Mouse (Mus musculus) right cerebral cortex, adult 18-20 months (tissue): Measurements from ENCODE around the gene Hcfc2.

Experiments
- DNase-seq: peaks from one replicate; pipeline ENCODE4 v3.0.0; 2022; ENCODE audit warnings: mixed read lengths

Hcfc2 gene

GRCm38 (mm10) chr10:82777075-82777474 is 81.1 kb downstream of the Hcfc2 start:
- DNase-seq, result no peak

DNA sequence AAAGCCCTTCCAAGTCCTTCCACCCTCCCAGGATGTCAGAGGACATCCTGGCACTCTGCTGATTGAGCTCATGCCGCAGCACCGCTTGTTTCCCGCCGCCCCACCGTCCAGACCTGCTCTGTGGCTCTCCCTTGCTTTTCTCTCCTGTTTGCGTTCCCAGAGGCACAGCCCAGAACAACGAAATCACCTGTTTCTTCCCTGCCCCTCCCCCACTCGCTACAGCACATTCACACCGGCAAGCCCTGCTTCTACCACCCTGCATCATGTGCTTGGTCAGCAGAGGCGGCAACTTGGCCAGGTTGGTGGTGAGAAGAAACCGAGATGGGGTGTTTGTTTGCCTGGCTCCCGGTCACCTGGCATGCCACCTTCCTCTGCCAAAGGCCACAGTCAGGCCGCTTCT is 81.9 kb downstream of the Hcfc2 start:
- no peak for DNase-seq

DNA sequence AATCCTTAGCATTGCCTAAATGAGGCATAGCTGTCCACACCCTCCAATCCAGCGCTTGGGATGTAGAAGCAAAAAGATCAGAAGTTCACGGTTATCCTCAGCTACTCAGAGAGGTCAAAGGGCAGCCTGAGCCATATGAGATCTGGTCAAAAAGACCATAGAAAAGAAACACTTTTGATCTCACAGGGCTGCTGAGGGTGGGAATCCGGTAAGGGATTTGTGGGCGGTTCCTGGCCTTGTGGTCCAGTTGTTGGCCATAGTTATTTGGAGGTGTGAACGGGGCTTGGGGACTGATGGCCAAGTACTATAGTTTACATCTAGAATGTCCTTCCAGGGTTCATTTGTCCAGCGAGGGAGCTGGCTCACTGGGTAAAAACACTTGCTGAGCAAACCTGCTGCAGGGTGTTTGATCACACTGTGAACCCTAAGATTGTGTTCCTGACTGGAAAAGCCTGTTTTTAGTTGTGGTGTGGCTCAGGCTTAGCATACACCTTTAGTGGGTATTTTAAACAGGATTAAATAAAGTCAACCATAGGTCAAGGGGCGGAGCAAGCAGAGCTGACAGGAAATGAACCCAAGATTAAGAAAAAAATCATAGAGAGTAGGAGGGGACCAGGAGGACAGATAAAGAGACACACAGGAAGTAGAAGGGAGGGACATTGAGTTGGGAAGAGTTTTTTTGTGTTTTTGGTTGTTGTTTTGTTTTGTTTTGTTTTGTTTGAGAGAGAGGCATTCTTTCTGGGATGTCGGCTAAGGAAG is 83.0 kb downstream of the Hcfc2 start:
- DNase-seq, result no peak

GRCm38 (mm10) chr10:82779831-82780230 is 83.9 kb downstream of the Hcfc2 start:
- DNase-seq, result no peak

- no peak for DNase-seq
Observed at GRCm38 (mm10) chr10:82780322-82780721, 84.4 kb downstream of the Hcfc2 start.

- DNase-seq, result no peak
Observed at GRCm38 (mm10) chr10:82780816-82781215, 84.9 kb downstream of the Hcfc2 start.

DNA sequence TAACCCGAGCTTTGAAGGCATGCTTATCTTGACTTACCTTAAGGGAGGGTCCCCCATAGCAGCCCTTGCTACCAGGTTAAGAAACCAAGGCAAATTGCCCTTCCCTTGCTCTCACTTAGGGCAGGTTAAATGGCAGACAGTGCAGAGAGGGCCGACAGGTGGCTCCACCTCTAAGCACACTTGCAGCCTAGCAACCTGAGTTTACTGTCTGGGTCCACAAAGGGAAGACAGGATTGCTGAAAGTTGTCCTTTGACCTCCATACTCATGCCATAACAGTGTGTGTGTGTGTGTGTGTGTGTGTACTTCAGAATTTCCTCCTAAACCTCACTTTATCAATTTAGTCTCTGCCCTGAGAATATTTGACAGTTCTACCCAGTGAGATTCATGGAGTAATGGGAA is 86.5 kb downstream of the Hcfc2 start:
- no peak for DNase-seq

- no peak for DNase-seq
Observed at GRCm38 (mm10) chr10:82789181-82789580, 93.2 kb downstream of the Hcfc2 start.

DNA sequence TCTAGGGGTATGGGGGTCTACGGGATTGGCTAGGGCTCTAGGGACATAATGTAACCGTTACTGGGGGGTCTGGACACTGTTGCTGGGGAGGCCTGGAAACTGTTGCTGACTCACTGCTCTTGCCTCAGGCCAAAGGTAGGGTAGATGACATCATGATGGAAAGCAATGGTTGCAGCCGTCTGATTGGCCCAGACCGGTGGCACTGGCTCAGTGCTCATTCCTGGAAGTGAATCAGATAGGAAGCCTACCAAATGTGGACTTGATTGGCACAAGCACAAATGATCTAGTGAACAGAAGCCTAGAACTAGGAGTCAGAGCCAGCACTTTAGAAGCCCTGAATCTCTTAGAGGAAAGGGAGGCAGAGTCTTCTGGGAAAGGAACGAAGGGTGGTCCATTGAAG is 94.5 kb downstream of the Hcfc2 start:
- DNase-seq, result no peak

DNA sequence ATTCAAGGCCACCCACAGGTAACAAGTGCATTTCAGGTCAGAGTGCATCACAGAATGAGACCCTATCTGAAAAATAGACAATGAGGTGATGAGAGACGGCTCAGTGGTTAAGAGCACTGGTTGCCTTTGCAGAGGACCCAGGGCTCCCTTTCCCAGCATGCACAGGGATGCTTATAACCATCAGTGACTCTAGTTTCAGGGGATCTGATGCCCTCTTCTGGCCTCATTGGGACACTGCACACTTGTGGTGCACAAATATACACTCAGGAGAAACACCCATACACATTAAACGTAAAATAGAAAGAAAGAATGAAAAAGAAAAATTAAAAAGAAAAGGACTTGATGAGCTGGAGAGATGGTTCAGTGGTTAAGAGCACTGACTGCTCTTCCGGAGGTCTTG is 95.8 kb downstream of the Hcfc2 start:
- no peak for DNase-seq
